Mouse (Mus musculus): Measurements from ENCODE around the gene Actn4.
"Not testable (repeated sequence)": the region's sequence is repeated elsewhere in the genome, so short reads cannot be mapped to it uniquely, and the experiment has no call there.

The Actn4 gene

DNA sequence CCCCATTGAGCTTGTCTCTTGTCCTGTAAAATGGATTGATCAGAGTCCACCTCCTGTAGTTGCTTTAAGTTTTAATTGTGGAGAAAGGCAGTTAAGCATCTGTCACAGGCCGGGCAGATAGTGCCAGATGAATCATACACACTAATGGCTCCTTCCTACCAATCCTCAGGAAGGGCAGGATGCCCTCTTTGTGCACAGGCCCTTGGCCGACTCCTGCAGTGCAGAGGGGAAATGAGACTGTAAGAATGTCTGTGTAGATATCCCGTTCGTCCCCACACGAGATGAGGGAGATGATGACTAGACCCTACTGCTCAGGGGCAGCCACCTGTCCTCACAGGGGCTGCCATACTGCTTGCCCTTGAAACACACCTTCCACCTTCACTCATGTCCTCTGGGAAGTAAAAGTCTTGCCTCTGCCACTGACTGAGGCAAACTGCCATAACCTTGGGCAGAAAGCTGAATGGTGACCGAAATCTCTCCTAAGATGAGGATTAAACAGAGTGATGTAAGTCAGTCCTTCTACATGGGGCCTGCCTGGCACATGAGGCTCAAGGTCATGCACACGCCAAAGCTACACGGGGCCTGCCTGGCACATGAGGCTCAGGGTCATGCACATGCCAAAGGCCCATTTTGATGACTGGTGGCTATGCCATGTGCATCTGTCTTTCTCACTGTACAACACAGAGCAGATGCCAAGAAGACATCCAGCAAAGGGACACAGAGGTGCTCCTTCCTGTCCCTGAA, 40.2 kb downstream of the Actn4 start:
- no peak for DNase-seq

DNA sequence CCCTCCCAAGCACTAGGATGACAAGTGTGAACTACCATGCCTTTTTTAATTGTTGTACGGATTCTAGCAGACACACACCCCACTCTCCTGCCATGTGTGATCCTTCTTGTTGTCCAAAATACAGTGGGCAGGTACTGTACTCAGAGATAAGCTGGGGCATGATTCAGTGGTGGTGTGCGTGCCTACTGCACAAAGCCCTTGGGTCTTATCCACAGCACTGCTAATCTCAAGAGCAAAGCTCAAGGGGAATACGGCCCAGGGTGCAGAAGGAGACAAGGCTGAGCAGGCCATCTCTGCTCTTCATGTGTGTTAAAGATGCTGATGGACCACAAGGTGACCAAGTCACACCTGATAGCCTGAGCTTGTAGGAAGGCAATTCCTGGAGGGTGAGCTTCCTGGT, 41.0 kb downstream of the Actn4 start:
- no peak for DNase-seq

GRCm38 (mm10) chr7:28919815-28920214, 42.3 kb downstream of the Actn4 start:
- DNase-seq, result peak; percentile 24

GRCm38 (mm10) chr7:28918540-28918939, 43.6 kb downstream of the Actn4 start:
- no peak for DNase-seq

- no peak for DNase-seq
Observed at GRCm38 (mm10) chr7:28917503-28918426, 44.4 kb downstream of the Actn4 start.

GRCm38 (mm10) chr7:28916491-28916890, 45.6 kb downstream of the Actn4 start:
- DNase-seq, result peak; percentile 32

DNA sequence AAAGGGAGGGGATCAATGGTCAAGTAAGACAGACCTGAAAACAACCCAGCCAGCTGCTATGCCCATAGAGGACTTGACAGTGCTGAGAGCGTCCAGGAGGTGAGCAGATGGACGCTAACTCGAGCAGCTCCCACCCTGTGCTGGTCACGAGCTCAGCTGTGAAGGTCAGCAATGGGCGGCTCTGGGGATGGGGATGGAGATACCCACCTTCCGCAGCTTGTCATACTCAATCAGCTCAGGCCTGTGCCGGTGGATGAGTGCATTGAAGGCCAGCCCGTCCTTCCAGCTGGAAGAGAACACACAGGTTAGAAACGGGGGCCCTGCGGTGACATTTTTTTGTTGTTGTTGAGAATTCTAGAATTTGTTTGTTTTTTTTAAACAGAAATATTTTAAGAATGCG, 49.0 kb downstream of the Actn4 start:
- no peak for DNase-seq

- no peak for DNase-seq
Observed at GRCm38 (mm10) chr7:28911632-28912031, 50.5 kb downstream of the Actn4 start.

DNA sequence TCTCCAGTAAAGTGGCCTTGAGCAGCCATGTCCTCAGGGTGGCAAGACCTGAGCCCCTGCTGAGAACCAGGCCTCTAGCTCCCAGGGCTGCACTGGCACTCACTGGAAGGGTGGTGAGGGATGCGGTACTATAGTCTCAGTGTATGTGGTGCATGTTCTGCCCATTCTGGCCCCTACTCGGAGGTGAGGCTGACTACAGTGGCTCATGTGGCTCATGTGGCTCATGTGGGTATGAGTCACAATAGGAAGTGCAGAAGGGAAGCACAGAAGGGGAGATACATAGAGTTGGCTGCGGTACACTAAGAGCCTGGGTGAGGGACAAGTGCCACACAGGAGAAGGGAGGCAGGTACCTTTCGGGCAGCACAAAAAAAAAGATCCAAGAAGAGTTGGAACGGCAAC, 54.9 kb downstream of the Actn4 start:
- DNase-seq, result no peak

- no peak for DNase-seq
Observed at GRCm38 (mm10) chr7:28903778-28904177, 58.4 kb downstream of the Actn4 start.

- DNase-seq, result no peak
Observed at GRCm38 (mm10) chr7:28902809-28903208, 59.3 kb downstream of the Actn4 start.

- DNase-seq, result no peak
Observed at GRCm38 (mm10) chr7:28902180-28902579, 60.0 kb downstream of the Actn4 start.

DNA sequence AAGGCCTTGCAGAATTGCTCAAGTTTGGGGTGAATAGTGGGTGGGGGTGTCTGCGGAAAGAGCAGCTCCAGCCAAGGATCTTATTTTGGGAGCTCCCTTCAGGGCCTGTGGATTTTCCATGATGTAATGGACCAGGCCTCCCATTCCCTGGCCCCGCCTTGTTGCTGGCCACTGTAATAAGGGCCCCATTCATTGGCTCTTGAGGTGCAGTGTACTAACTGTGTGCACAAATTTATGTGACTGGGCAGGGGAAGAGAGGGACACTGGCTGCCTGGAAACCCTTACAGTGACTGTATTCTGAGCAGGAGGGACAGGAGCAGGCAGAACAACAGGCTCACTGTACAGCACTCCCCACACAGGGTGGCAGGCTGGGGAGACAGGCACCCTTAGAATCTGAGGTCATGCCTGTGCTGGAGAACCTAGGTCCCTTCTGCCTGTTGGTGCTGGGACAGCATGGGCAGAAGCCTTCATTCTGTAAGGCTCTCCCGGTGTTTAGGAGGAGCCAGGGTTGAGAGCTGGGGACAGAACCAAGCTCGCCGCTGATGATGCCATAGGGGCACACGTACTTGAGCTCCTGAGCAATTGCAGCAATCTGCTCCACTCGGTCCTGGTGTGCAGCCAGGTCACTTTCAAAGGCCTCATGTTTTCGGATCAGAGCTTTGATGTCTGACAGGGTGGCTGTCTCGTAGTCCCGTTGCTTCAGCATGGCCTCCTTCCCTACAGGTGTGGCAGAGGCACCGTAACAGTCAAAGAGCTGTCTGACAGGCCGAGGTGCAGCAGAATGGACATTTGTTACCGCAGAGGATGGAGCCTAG, 60.6 kb downstream of the Actn4 start:
- no peak for DNase-seq

- peak; percentile 43 for DNase-seq
Observed at GRCm38 (mm10) chr7:28899972-28900371, 62.2 kb downstream of the Actn4 start.

- no peak for DNase-seq
Observed at GRCm38 (mm10) chr7:28897661-28898060, 64.5 kb downstream of the Actn4 start.

GRCm38 (mm10) chr7:28894942-28895341, 67.2 kb downstream of the Actn4 start:
- DNase-seq, result no peak

DNA sequence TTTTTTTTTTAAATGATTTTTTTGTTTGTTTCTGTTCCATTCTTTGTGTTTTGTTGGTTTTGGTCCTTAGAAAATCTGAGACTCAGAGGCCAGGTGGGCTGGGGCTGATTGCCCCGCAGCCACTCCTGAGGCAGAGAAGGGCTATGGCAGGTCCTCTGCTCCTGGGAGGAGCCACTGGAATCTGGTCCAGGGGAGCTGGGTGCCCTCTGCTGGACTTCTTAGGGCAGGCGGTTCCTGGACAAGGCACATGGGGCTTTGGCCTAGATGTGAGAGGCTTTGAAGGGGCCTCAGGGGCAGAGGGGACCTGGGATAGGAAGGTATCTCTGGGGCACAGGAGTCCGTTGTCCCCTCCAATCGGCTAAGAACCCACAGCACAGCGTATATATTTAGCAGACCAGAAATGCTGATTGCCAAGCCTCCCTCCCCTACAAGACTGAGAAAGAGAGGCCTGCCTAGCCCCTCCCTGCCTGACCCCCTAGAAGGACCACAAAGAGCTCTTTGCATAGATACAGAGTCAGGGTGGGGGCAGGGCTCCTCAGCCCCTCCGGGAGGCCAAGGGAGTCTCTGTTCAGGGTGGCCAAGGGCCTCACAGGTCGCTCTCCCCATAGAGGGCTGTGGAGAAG, 68.4 kb downstream of the Actn4 start:
- DNase-seq, result peak; percentile 48

DNA sequence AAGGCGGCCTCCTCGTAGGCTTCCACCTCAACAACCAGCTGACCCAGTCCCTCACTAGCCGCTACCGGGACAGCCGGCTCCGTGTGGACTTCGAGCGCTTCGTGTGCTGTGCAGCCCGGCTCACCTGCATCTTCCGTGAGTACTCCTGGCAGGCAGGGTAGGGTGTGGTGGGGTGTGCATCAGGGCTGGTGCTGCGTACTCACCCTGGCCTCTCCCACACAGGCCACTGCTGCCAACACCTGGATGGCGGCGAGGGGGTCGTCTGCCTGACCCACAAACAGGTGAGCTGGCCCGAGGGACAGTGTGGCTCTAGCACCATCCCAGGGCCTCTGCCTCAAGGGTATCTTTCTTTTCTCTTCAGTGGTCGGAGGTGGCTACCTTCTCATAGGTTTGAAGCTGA, 69.5 kb downstream of the Actn4 start:
- DNase-seq, result no peak

DNA sequence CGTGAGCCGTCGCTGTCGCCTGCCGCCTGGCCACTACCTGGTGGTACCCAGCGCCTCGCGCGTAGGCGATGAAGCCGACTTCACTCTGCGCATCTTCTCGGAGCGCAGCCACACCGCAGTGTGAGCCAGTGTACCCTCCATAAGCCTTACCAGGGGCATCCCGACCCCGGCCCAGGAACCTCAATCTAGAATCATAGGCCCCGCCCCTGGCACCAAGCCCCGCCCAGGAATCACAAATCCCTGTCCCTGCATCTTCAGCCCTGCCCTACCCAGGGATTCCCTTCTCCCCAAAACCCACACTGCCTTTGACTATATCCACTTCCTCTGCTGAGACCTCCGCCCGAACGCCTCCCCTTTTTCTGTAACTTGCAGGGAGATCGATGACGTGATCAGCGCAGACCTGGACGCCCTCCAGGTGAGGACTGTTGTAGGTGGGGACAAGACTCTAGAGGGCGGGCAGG, 73.4 kb downstream of the Actn4 start:
- peak; percentile 44 for DNase-seq

- DNase-seq, result peak; percentile 50
Observed at GRCm38 (mm10) chr7:28886486-28886885, 75.7 kb downstream of the Actn4 start.

- not testable (repeated sequence) for DNase-seq
Observed at GRCm38 (mm10) chr7:28883704-28884103, 78.4 kb downstream of the Actn4 start.

GRCm38 (mm10) chr7:28883039-28883438, 79.1 kb downstream of the Actn4 start:
- DNase-seq, result peak; percentile 61

GRCm38 (mm10) chr7:28881199-28881598, 80.9 kb downstream of the Actn4 start, which contains the start of gene Capn12:
TSS of gene Capn12 (plus strand) at chr7:28881422.
- DNase-seq, result peak; percentile 65
